Mouse (Mus musculus) forebrain, postnatal 0 days (tissue): ENCODE data around the gene Lrp2bp. TPM values are rescaled to one million over a fixed set of nuclear protein-coding genes. Genes with fewer than 3 reads are reported as not detected.

Source experiments
- ATAC-seq: fragments of 200-750 bp; cut with Nextera tagmentation; 2 replicates; pipeline ENCODE4 v1.8.0; 2017; ENCODE audit warnings: mild to moderate bottlenecking, moderate library complexity
- DNase-seq: peaks from one replicate; pipeline ENCODE4 v3.0.0-alpha.2; 2015
- H3K27ac ChIP-seq: fragments of 300-500 bp; sonication (generic); 2 replicates; pipeline ENCODE4 v1.5.1; 2014; ENCODE audit warnings: low read depth, mild to moderate bottlenecking, antibody characterized with exemption, low read length, moderate library complexity, mixed read lengths
- H3K27me3 ChIP-seq: fragments of 300-500 bp; sonication (generic); 2 replicates; pipeline ENCODE4 v1.6.1; 2014; ENCODE audit warnings: mild to moderate bottlenecking, low read length, mixed read lengths; ENCODE audit not compliant: insufficient read depth
- H3K36me3 ChIP-seq: fragments of 300-500 bp; sonication (generic); 2 replicates; pipeline ENCODE4 v1.6.1; 2014; ENCODE audit warnings: mild to moderate bottlenecking, moderate library complexity; ENCODE audit not compliant: insufficient read depth
- H3K4me1 ChIP-seq: fragments of 300-500 bp; sonication (generic); 2 replicates; pipeline ENCODE4 v1.6.1; 2014; ENCODE audit warnings: antibody characterized with exemption; ENCODE audit not compliant: insufficient read depth
- H3K4me2 ChIP-seq: fragments of 300-500 bp; sonication (generic); 2 replicates; pipeline ENCODE4 v1.6.1; 2014; ENCODE audit warnings: low read depth, mild to moderate bottlenecking, moderate library complexity
- H3K4me3 ChIP-seq: fragments of 300-500 bp; sonication (generic); 2 replicates; pipeline ENCODE4 v1.5.1; 2014; ENCODE audit warnings: low read depth, low read length, mixed read lengths
- H3K9ac ChIP-seq: fragments of 300-500 bp; sonication (generic); 2 replicates; pipeline ENCODE4 v1.6.1; 2014; ENCODE audit warnings: mild to moderate bottlenecking
- H3K9me3 ChIP-seq: fragments of 300-500 bp; sonication (generic); 2 replicates; pipeline ENCODE4 v1.6.1; 2016; ENCODE audit warnings: low read length
- CTCF ChIP-seq: sonication (generic); IDR thresholded peaks from 2 replicates; pipeline ENCODE4 v1.5.1; 2016; ENCODE audit warnings: antibody characterized with exemption, control low read depth, low read depth
- WGBS: fragments of 180-500 bp; shearing (Covaris S2); extraction: QIAGEN DNeasy Blood & Tissue Kit; methylation state at CpG from one replicate; pipeline ENCODE4 v1.1.7; 2014; 5-methylcytosine and 5-hydroxymethylcytosine counted together
- polyA plus RNA-seq: library from polyadenylated mRNA; unstranded; fragments of >200 nt; fragmentation: Nextera tagmentation; extraction: Ambion mirVana; gene quantifications from 2 replicates; pipeline ENCODE4 v1.2.1, GENCODE M21; 2015
- total RNA-seq: library from RNA; depleted of rRNA; stranded (reverse); fragments of >200 nt; gene quantifications from 2 replicates; pipeline ENCODE4 v1.2.3, GENCODE M21; 2014; rRNA removed

Lrp2bp gene
- total and polyA plus RNA-seq, 2 experiments from 2014 or later, result 0.22 to 0.29 TPM

DNA sequence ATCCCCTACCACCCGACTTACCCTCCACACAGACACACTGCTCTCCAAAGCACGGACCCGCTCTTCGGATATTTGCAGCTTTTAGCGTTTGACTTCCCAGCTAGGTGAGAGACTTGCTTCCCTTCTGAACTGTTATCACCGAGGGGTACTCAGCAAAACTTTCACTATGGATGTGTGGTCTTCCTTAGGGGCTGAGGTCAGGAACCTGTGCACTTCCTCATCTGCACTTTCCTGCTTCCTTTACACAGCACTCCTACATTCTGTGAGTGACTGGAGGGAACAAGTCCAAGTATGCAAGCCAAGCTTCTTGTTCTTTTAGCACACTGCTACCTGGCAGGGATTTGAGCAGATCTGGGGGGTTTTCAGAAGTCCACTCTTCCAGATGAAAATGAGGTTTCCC lies 79.8 kb downstream of the Lrp2bp start:
- Histone ChIP-seq H3K4me2 (no peak overlapping the region), H3K9ac (no peak overlapping the region), H3K36me3 (0 out of 2 replicates have a peak, but pooled peaks cover 12% of the 10 kb centered on the region), H3K27ac (no peak overlapping the region), H3K4me3 (no peak overlapping the region), H3K27me3 (no peaks in the 10 kb centered on the region), H3K4me1 (no peaks in the 10 kb centered on the region), H3K9me3 (no peaks in the 10 kb centered on the region)
- no peak for TF ChIP-seq CTCF
- DNase-seq (no peak), ATAC-seq (no peak)
- 92% methylated on average over 6 of the region's 6 CpGs for WGBS

Other genes starting within 250 kb of the Lrp2bp start
- gene Pdlim3, start 113.8 kb upstream of the Lrp2bp start, total RNA-seq, result 4.2 and 4.8 TPM in 2 replicates
- 2.8 and 5.8 TPM in 2 replicates for gene Pdlim3, start 113.8 kb upstream of the Lrp2bp start, polyA plus RNA-seq
- 0.38 and 0.46 TPM in 2 replicates for gene Ccdc110, start 64.7 kb upstream of the Lrp2bp start, total RNA-seq
- 0.46 and 0.47 TPM in 2 replicates for gene Ccdc110, start 64.7 kb upstream of the Lrp2bp start, polyA plus RNA-seq
- 2.8 and 3.2 TPM in 2 replicates for gene 1700029J07Rik, start 24.1 kb upstream of the Lrp2bp start, total RNA-seq
- 3.0 and 4.2 TPM in 2 replicates for gene 1700029J07Rik, start 24.1 kb upstream of the Lrp2bp start, polyA plus RNA-seq
- 30.0 and 39.5 TPM in 2 replicates for gene Ufsp2, start 23.8 kb upstream of the Lrp2bp start, total RNA-seq
- gene Ufsp2, start 23.8 kb upstream of the Lrp2bp start, polyA plus RNA-seq, result 47.2 and 48.5 TPM in 2 replicates
- gene Ankrd37, start 6.4 kb downstream of the Lrp2bp start, total RNA-seq, result 8.3 and 10.5 TPM in 2 replicates
- gene Ankrd37, start 6.4 kb downstream of the Lrp2bp start, polyA plus RNA-seq, result 12.9 and 14.5 TPM in 2 replicates
- gene Cfap97, start 152.5 kb downstream of the Lrp2bp start, total RNA-seq, result 17.5 and 24.4 TPM in 2 replicates
- 15.4 and 22.1 TPM in 2 replicates for gene Cfap97, start 152.5 kb downstream of the Lrp2bp start, polyA plus RNA-seq
- 34.9 and 44.7 TPM in 2 replicates for gene Snx25, start 152.9 kb downstream of the Lrp2bp start, total RNA-seq
- 7.5 and 7.7 TPM in 2 replicates for gene Snx25, start 152.9 kb downstream of the Lrp2bp start, polyA plus RNA-seq
- gene Slc25a4, start 212.0 kb downstream of the Lrp2bp start, total RNA-seq, result 925 and 1,077 TPM in 2 replicates
- 945 and 997 TPM in 2 replicates for gene Slc25a4, start 212.0 kb downstream of the Lrp2bp start, polyA plus RNA-seq